Mouse (Mus musculus): ENCODE measurements around the gene Add1. TPM values are rescaled to one million over a fixed set of nuclear protein-coding genes. Genes with fewer than 3 reads are reported as not detected.
"Not testable (repeated sequence)": the region's sequence is repeated elsewhere in the genome, so short reads cannot be mapped to it uniquely, and the experiment has no call there.

Gene Add1
- polyA plus RNA-seq, 1 experiment from 2014 or later: 204 TPM

DNA sequence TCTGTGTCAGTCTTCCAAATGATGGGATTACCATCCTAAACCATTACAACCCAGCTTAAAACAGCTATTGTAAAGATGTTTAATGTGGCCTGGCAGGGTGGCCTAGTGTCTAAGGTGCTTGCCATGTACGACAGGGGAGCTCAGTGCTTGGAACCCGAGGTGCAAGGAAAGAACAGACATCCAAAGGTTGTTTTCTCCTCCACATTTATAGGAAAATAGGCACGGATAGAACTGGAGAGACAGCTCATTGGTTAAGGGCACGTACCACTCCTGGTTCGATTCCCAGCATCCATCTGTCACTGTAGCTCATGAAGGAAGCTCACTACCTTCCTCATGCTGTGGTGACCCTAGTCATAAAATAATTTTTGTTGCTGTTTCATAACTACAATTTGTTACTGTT lies 14.4 kb downstream of the Add1 start:
- no peak overlapping the region for H3K9ac ChIP-seq (ENCODE audit: low read length)
- DNase-seq (ENCODE audit: low spot score) (no peak), ATAC-seq (ENCODE audit: insufficient read depth, low FRiP score, low TSS enrichment) (no peak)
- H3K9me3 ChIP-seq (ENCODE audit: control insufficient read depth, low read length): no peaks in the 10 kb centered on the region
- no peak overlapping the region for H3K27ac ChIP-seq (ENCODE audit: low read depth, low read length)
- 90% methylated on average over 5 of the region's 5 CpGs for WGBS
- H3K27me3 ChIP-seq (ENCODE audit: control insufficient read depth, insufficient read depth, low read length): no peaks in the 10 kb centered on the region
- H3K4me2 ChIP-seq (ENCODE audit: low read depth): no peak overlapping the region
- H3K36me3 ChIP-seq (ENCODE audit: control insufficient read depth, insufficient read depth, low read length): no peaks in the 10 kb centered on the region
- H3K4me1 ChIP-seq (ENCODE audit: control insufficient read depth, insufficient read depth, low read length): no peaks in the 10 kb centered on the region
- no peak overlapping the region for H3K4me3 ChIP-seq (ENCODE audit: low read depth, low read length)

DNA sequence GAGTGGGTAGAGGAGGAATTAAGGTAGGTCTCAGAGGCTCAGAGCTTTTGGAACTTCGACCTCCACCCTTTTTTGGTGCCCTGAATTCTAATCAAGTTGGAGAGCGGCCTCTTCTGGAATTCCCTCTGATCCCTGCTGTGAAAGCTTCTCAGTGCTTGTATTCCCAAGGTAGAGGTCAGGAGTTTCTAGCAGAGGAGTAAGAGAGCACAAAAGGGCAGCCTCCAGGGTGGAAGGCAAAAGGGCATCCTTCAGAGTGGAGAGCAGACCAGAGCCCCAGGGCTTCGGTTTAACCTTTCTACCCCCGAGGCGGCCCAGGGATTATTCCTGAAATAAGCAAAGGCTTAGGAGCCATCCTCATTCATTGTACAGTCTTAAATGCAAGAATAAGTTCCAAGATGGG lies 16.6 kb downstream of the Add1 start:
- Histone ChIP-seq H3K27me3 (ENCODE audit: control insufficient read depth, insufficient read depth, low read length) (no peaks in the 10 kb centered on the region), H3K9ac (ENCODE audit: low read length) (no peak overlapping the region)
- 20% methylated on average over 5 of the region's 5 CpGs for WGBS

DNA sequence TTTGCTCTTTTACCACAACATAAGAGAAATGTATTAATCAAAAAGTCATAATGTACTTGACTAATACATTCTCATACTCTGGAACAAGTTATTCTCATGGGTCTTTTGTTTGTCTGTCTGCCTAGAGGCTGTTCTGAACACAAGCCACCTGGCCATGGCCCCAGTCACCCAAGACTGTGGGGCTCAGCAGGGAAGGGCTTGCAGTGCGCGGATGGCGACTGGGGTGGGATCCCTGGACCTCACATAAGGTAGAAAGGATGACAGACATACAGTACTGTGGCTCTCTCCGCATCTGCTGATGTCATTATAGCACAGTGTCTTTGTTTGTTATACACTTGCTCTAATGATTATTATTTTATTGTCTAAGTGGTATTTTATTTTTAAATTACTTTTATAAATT lies 17.2 kb downstream of the Add1 start:
- Histone ChIP-seq H3K4me2 (ENCODE audit: low read depth) (no peak overlapping the region), H3K9me3 (ENCODE audit: control insufficient read depth, low read length) (no peaks in the 10 kb centered on the region), H3K4me3 (ENCODE audit: low read depth, low read length) (no peak overlapping the region), H3K9ac (ENCODE audit: low read length) (no peak overlapping the region), H3K36me3 (ENCODE audit: control insufficient read depth, insufficient read depth, low read length) (no peaks in the 10 kb centered on the region), H3K27me3 (ENCODE audit: control insufficient read depth, insufficient read depth, low read length) (no peaks in the 10 kb centered on the region), H3K27ac (ENCODE audit: low read depth, low read length) (no peak overlapping the region), H3K4me1 (ENCODE audit: control insufficient read depth, insufficient read depth, low read length) (no peaks in the 10 kb centered on the region)
- DNase-seq (ENCODE audit: low spot score): no peak
- 46% methylated on average over 4 of the region's 4 CpGs for WGBS
- ATAC-seq (ENCODE audit: insufficient read depth, low FRiP score, low TSS enrichment): no peak

More for the DNA sequence above, 16.6 kb downstream of the Add1 start:
- no peaks in the 10 kb centered on the region for H3K36me3 ChIP-seq (ENCODE audit: control insufficient read depth, insufficient read depth, low read length)
- no peak overlapping the region for H3K4me3 ChIP-seq (ENCODE audit: low read depth, low read length)
- no peaks in the 10 kb centered on the region for H3K9me3 ChIP-seq (ENCODE audit: control insufficient read depth, low read length)
- ATAC-seq (ENCODE audit: insufficient read depth, low FRiP score, low TSS enrichment) (no peak), DNase-seq (ENCODE audit: low spot score) (no peak)
- no peak overlapping the region for H3K4me2 ChIP-seq (ENCODE audit: low read depth)
- no peaks in the 10 kb centered on the region for H3K4me1 ChIP-seq (ENCODE audit: control insufficient read depth, insufficient read depth, low read length)
- H3K27ac ChIP-seq (ENCODE audit: low read depth, low read length): no peak overlapping the region

DNA sequence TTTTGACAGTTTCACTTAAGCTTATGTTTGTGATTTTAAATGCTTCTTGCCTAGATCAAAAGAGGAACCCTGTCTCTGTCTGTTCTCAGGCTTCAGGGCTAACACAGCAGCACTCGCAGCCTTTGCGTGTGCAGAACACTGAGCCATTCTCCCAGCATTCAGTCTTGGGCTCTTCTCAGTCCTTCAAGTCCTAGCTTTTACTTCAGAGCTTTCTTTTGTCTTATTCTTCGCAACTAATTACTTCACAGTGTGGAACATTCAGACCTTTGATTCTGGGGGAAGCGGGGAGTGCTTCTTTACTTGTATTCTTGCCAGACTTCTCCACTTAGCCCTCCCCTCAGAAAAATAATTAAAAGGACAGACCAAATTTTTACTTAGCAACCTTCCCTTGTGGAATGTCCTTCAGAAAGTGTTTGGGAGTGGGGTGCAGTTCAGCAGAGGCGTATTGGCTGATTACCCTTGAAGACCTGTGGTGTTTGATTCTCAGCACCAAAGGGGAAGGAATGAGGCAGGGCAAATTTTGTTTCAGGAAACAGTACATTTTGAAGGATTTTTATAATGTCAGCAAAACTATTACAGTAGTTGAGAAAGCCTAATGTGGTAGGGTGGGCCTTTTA lies 18.0 kb downstream of the Add1 start:
- no peak for DNase-seq (ENCODE audit: low spot score)
- Histone ChIP-seq H3K4me3 (ENCODE audit: low read depth, low read length) (no peak overlapping the region), H3K4me2 (ENCODE audit: low read depth) (no peak overlapping the region), H3K36me3 (ENCODE audit: control insufficient read depth, insufficient read depth, low read length) (no peaks in the 10 kb centered on the region), H3K4me1 (ENCODE audit: control insufficient read depth, insufficient read depth, low read length) (no peaks in the 10 kb centered on the region), H3K9me3 (ENCODE audit: control insufficient read depth, low read length) (no peaks in the 10 kb centered on the region), H3K27ac (ENCODE audit: low read depth, low read length) (no peak overlapping the region), H3K9ac (ENCODE audit: low read length) (no peak overlapping the region), H3K27me3 (ENCODE audit: control insufficient read depth, insufficient read depth, low read length) (no peaks in the 10 kb centered on the region)
- ATAC-seq (ENCODE audit: insufficient read depth, low FRiP score, low TSS enrichment): no peak
- WGBS: 42% methylated on average over 5 of the region's 5 CpGs

DNA sequence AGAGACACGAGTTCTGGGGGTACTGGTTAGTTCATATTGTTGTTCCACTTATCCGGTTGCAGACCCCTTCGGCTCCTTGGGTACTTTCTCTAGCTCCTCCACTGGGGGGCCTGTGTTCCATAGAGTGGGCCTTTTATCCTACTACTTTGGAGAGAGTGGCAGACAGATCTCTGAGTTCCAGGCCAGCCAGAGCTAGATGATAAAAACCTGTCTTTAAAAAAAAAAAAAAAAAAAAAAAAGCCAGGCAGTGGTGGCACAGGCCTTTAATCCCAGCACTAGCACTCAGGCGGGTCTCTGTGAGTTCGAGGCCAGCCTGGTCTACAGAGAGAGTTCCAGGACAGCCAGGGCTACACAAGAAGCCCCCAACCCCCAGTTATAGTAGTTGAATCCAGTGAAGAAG lies 18.8 kb downstream of the Add1 start:
- not testable (repeated sequence) for H3K36me3 ChIP-seq (ENCODE audit: control insufficient read depth, insufficient read depth, low read length); H3K4me3 ChIP-seq (ENCODE audit: low read depth, low read length); ATAC-seq (ENCODE audit: insufficient read depth, low FRiP score, low TSS enrichment); H3K27ac ChIP-seq (ENCODE audit: low read depth, low read length); H3K4me2 ChIP-seq (ENCODE audit: low read depth); H3K27me3 ChIP-seq (ENCODE audit: control insufficient read depth, insufficient read depth, low read length); H3K9me3 ChIP-seq (ENCODE audit: control insufficient read depth, low read length); DNase-seq (ENCODE audit: low spot score); H3K4me1 ChIP-seq (ENCODE audit: control insufficient read depth, insufficient read depth, low read length); H3K9ac ChIP-seq (ENCODE audit: low read length)
- WGBS: 92% methylated on average over 5 of the region's 5 CpGs

DNA sequence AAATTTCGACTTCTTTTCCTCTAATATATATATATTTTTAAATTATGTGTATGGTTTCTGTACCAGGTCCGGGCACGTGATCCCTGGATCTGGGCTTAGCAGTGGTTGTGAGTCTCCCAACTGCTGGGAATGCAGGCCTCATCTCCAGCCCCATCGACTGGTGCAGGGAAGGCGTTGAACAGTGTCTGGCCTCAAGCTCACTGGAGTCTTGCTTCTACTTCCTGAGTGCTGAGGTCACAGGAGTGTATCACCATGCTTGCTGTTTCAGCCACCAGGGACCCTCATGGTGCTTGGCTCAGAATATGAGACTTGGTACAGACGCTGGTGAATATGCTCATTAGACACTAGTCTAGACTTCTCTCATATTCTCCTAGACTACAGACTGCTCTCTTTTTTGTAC lies 19.2 kb downstream of the Add1 start:
- H3K27me3 ChIP-seq (ENCODE audit: control insufficient read depth, insufficient read depth, low read length): no peaks in the 10 kb centered on the region
- no peak overlapping the region for H3K4me2 ChIP-seq (ENCODE audit: low read depth)
- ATAC-seq (ENCODE audit: insufficient read depth, low FRiP score, low TSS enrichment) (no peak), DNase-seq (ENCODE audit: low spot score) (no peak)
- H3K4me1 ChIP-seq (ENCODE audit: control insufficient read depth, insufficient read depth, low read length): no peaks in the 10 kb centered on the region
- H3K9ac ChIP-seq (ENCODE audit: low read length): no peak overlapping the region
- H3K4me3 ChIP-seq (ENCODE audit: low read depth, low read length): no peak overlapping the region
- H3K27ac ChIP-seq (ENCODE audit: low read depth, low read length): no peak overlapping the region
- no peaks in the 10 kb centered on the region for H3K36me3 ChIP-seq (ENCODE audit: control insufficient read depth, insufficient read depth, low read length)
- 93% methylated on average over 6 of the region's 6 CpGs for WGBS
- H3K9me3 ChIP-seq (ENCODE audit: control insufficient read depth, low read length): no peaks in the 10 kb centered on the region

DNA sequence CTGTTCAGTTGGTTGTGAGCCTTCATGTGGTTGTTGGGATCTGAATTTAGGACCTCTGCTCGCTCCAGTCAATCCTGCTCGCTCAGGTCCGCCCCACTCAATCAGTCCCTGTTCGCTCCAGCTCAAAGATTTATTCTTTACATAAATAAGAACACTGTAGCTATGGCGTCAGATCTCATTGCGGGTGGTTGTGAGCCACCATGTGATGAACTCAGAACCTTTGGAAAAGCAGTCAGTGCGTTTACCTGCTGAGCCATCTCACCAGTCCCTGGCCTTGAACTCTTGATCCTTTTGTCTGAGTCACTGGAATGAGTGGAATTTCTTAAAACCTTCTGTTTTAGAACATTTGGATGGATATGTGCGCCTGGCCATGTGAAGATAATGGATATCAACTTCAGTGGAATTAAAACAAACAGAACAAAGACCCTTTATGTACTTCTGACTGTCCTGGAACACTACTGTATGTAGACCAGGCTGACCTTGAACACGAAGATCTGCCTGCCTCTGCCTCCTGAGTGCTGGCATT lies 19.8 kb downstream of the Add1 start:
- Histone ChIP-seq H3K9ac (ENCODE audit: low read length) (no peak overlapping the region), H3K36me3 (ENCODE audit: control insufficient read depth, insufficient read depth, low read length) (no peaks in the 10 kb centered on the region), H3K9me3 (ENCODE audit: control insufficient read depth, low read length) (no peaks in the 10 kb centered on the region), H3K27me3 (ENCODE audit: control insufficient read depth, insufficient read depth, low read length) (no peaks in the 10 kb centered on the region), H3K4me2 (ENCODE audit: low read depth) (no peak overlapping the region), H3K4me3 (ENCODE audit: low read depth, low read length) (no peak overlapping the region), H3K4me1 (ENCODE audit: control insufficient read depth, insufficient read depth, low read length) (no peaks in the 10 kb centered on the region), H3K27ac (ENCODE audit: low read depth, low read length) (no peak overlapping the region)
- no peak for ATAC-seq (ENCODE audit: insufficient read depth, low FRiP score, low TSS enrichment)
- WGBS: 95% methylated on average over 9 of the region's 9 CpGs
- DNase-seq (ENCODE audit: low spot score): no peak

DNA sequence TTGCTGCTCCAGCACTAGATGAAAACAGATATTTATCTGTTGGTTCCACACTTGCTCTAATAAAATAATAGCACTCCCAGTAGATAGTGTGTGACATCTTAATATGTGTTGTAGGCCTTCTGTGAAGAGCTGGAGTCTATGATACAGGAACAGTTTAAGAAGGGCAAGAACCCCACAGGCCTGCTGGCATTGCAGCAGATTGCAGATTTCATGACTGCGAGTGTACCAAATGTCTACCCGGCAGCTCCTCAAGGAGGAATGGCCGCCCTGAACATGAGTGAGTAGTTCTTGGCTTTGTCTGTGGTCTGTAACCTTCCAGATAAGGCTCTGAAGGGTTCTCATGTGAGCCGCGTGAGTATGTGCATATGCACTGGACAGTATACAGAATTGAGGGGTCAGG lies 31.1 kb downstream of the Add1 start:
- Histone ChIP-seq H3K9me3 (ENCODE audit: control insufficient read depth, low read length) (no peaks in the 10 kb centered on the region), H3K27me3 (ENCODE audit: control insufficient read depth, insufficient read depth, low read length) (no peaks in the 10 kb centered on the region), H3K36me3 (ENCODE audit: control insufficient read depth, insufficient read depth, low read length) (peaks cover 5% of the 10 kb centered on the region; the same call in 1 of the 2 replicates), H3K4me1 (ENCODE audit: control insufficient read depth, insufficient read depth, low read length) (no peaks in the 10 kb centered on the region), H3K4me3 (ENCODE audit: low read depth, low read length) (no peak overlapping the region), H3K4me2 (ENCODE audit: low read depth) (no peak overlapping the region), H3K27ac (ENCODE audit: low read depth, low read length) (no peak overlapping the region), H3K9ac (ENCODE audit: low read length) (no peak overlapping the region)
- ATAC-seq (ENCODE audit: insufficient read depth, low FRiP score, low TSS enrichment): no peak
- DNase-seq (ENCODE audit: low spot score): no peak
- 97% methylated on average over 5 of the region's 5 CpGs for WGBS

DNA sequence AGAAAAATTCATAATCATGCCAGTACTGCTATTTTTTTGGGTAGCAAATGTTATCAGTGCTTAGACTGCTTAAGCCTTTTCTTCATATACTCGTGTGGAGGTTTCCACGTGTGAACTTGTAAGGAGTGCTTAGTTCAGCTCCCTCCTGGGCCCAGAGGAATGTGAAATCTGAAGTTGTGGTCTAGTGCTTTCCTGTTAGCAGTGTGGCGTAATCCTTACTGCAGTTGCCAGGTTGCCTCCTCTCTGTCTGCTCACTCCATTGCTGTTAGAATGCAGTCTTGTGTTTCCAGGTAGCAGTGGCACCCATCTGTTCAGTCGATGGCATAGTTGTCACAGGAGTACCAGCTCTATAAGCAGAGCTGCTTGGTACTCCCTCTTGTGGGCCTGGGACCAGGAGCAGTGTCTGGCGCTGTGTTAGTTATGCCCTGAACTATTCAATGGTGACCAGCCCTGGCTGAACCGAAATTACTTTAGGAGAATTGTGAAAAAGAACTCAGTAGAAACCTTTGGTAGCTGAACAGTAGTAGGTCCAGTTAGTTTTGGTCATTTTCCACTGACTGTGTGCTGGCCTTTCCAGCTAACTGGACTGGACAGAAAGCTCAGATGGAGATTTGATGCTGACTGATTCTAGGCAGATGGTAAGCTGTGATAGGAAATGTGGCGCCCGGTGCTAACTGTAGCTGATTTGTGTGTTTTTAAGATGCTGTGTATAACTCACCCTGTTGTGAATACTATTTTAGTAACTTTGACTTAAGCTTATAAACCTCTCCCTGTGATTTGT lies 33.8 kb downstream of the Add1 start:
- Histone ChIP-seq H3K4me3 (ENCODE audit: low read depth, low read length) (no peak overlapping the region), H3K36me3 (ENCODE audit: control insufficient read depth, insufficient read depth, low read length) (peaks cover 9% of the 10 kb centered on the region; the same call in 1 of the 2 replicates)

More for the DNA sequence above, 33.8 kb downstream of the Add1 start:
- DNase-seq (ENCODE audit: low spot score) (no peak), ATAC-seq (ENCODE audit: insufficient read depth, low FRiP score, low TSS enrichment) (no peak)
- 86% methylated on average over 8 of the region's 8 CpGs for WGBS
- Histone ChIP-seq H3K4me2 (ENCODE audit: low read depth) (no peak overlapping the region), H3K9me3 (ENCODE audit: control insufficient read depth, low read length) (no peaks in the 10 kb centered on the region), H3K9ac (ENCODE audit: low read length) (no peak overlapping the region), H3K27me3 (ENCODE audit: control insufficient read depth, insufficient read depth, low read length) (no peaks in the 10 kb centered on the region), H3K27ac (ENCODE audit: low read depth, low read length) (no peak overlapping the region), H3K4me1 (ENCODE audit: control insufficient read depth, insufficient read depth, low read length) (no peaks in the 10 kb centered on the region)
